Mouse (Mus musculus) stomach, postnatal 0 days (tissue): Measurements from ENCODE around the gene Zbp1.

Experiments used
- CTCF ChIP-seq: IDR thresholded peaks from 2 replicates; pipeline ENCODE4 v1.5.1; 2016; ENCODE audit warnings: antibody characterized with exemption, low read depth, mild to moderate bottlenecking, moderate library complexity
- EP300 ChIP-seq: optimal IDR thresholded peaks from 2 replicates; pipeline ENCODE3; 2016; ENCODE audit warnings: antibody characterized with exemption

- TF ChIP-seq CTCF, result peak; percentile 50
- TF ChIP-seq EP300, result no peak
These were observed 28.0 kb upstream of the Zbp1 start for GRCm38 (mm10) chr2:173246688-173247087.
